Mouse (Mus musculus) neutrophil, adult 5-6 weeks (primary cell): ENCODE measurements around the gene Itga9. TPM values are rescaled to one million over a fixed set of nuclear protein-coding genes. Genes with fewer than 3 reads are reported as not detected.

ENCODE experiments used
- ATAC-seq: fragments of 151-379, 151-347 bp; 2 replicates; pipeline ENCODE4 v1.8.0; 2017; ENCODE audit warnings: mild to moderate bottlenecking, moderate TSS enrichment; ENCODE audit not compliant: insufficient number of reproducible peaks, poor library complexity, low FRiP score, severe bottlenecking; ENCODE audit errors: extremely low read depth
- total RNA-seq: library from RNA; stranded (forward); fragments of 200-1000 nt; gene quantifications from 2 replicates; pipeline ENCODE4 v1.2.3, GENCODE M21; 2017

Itga9 gene
- total RNA-seq, 1 experiment from 2014 or later, result 0.81 TPM

- ATAC-seq, result no peak
Observed at GRCm38 (mm10) chr9:118738311-118738710, 131.8 kb downstream of the Itga9 start.

- ATAC-seq, result no peak
Observed at GRCm38 (mm10) chr9:118739071-118739470, 132.6 kb downstream of the Itga9 start.

GRCm38 (mm10) chr9:118739659-118740058 lies 133.2 kb downstream of the Itga9 start:
- ATAC-seq, result no peak

- ATAC-seq, result no peak
Observed at GRCm38 (mm10) chr9:118741268-118741667, 134.8 kb downstream of the Itga9 start.

- no peak for ATAC-seq
Observed at GRCm38 (mm10) chr9:118749335-118749949, 143.0 kb downstream of the Itga9 start.

GRCm38 (mm10) chr9:118750828-118751227 lies 144.3 kb downstream of the Itga9 start:
- ATAC-seq, result no peak

- ATAC-seq, result no peak
Observed at GRCm38 (mm10) chr9:118752376-118752775, 145.9 kb downstream of the Itga9 start.

DNA sequence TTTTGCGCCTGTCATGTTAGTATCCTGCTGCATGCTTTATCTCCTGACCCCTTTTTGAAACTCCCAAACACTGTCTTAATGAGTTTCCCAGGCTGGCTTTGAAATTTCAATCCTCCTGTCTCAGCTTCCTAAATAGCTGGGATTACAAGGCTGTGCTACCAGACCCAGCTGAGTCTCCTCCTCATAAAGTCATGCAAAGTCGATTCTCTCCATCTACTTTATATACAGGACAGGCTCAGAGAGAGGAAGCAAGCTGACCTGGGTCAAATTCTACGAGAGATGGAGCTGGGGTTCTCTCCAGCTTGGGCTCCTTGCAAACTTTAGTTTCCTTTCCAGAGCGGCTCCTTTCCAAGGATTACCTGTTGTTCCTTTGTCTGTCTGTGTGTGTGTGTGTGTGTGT lies 153.0 kb downstream of the Itga9 start:
- no peak for ATAC-seq

DNA sequence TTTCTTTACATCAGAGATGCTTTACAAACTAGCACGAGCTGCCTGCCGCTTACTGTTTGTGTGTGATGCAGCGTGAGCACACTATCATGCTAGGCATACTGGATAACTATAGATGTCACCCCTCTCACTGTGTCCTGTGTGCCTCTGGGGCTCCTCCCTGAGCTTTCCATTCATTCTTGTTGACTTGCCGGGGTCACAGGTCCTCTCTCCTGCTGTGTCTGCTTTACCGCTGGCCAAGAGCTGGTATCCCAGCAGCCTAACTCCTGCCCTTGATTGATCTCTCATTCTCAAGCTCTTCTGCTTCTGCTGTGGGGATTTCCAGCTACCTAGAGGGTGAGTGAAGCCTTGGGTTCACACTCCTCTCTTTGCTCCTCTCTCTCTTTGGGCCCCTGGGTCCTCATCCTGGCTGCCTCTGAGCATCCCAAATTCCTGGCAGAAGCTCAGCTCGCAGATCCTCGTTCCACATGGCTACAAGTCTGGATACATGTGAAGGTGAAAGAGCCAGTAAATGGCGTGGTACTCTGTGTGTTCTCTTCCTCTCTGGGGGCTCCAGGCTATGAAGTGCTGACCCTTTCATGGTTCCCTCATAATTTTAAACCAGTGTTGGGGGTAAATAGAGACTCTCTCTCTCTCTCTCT lies 155.6 kb downstream of the Itga9 start:
- no peak for ATAC-seq

GRCm38 (mm10) chr9:118762759-118763158 lies 156.3 kb downstream of the Itga9 start:
- ATAC-seq, result no peak

DNA sequence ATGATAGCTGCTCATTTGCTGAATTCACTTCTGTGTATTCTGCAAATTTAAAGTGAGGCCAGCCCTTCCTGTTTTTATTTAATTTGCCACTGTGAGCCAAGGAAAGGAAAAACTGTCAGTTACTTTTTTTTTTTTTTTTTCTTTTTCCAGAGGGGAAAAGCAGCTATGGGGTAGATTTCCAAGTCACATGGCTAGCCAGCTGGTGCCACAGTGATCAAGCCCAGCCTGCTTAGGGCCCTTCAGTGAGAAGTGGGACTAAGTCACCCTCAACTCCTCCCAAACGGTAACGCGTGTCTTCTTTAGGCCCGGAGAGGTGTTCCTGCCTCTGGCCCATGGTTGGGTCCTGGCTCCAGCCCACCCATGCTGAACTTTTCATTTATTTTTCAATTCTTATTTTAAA lies 156.7 kb downstream of the Itga9 start:
- no peak for ATAC-seq

DNA sequence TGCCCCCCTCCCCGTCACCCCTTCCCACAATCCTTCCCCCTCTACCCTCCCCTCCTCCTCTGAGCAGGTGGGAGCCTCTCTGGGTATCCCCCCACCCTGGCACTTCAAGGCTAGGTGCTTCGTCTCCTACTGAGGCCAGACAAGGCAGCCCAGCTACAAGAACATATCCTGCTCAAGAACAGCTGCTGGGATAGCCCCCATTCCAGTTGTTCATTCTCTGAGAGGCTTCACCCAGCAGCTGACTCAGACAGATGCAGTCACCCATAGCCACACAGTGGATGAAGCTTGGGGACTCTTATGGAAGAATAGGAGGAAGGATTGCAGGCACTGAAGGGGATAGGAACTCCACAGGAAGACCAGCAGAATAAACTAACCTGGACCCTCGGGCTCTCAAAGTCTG lies 157.2 kb downstream of the Itga9 start:
- no peak for ATAC-seq

DNA sequence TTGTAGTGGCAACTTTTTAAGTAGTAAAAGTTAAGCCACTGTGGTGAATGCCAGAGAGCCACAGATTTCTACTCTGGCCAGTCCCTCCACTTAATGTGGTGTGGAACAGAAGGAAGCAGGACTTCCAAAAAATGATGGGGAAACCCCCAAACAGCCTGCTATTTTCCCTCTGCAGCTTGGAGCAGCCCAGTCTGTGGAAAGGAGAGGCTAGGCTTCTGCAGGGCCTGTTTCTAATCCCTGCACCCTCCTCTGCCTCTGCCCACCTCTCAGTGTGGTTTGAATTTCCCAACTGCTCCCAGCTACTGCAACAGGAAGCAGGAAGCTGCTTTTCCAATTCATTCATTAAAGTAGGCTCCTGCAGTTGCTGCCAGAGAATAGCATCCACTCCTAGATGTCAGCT lies 158.6 kb downstream of the Itga9 start:
- ATAC-seq, result no peak

- no peak for ATAC-seq
Observed at GRCm38 (mm10) chr9:118767008-118767407, 160.5 kb downstream of the Itga9 start.

DNA sequence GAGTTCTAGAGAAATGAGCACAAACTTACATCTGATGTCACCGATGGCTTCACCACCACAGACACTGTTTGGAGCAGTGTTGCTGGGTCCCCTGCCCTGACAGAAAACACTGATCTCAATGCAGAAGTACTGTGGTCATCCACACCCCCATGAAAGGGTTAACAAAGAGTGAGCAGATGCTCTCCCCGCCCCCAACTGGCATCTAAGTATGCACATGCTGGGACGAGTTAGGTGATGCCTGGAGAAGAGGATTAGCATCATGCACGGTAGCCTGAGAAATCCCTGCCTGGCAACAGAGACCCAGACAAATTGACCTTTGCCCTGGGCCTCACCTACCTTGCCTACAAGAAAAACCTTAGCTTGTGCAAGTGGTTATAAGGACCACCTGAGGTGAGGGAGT lies 162.1 kb downstream of the Itga9 start:
- ATAC-seq, result no peak

GRCm38 (mm10) chr9:118770366-118770765 lies 163.9 kb downstream of the Itga9 start:
- ATAC-seq, result no peak

- ATAC-seq, result no peak
Observed at GRCm38 (mm10) chr9:118774676-118775075, 168.2 kb downstream of the Itga9 start.

- ATAC-seq, result no peak
Observed at GRCm38 (mm10) chr9:118776880-118777438, 170.5 kb downstream of the Itga9 start.

- no peak for ATAC-seq
Observed at GRCm38 (mm10) chr9:118778596-118778995, 172.1 kb downstream of the Itga9 start.

DNA sequence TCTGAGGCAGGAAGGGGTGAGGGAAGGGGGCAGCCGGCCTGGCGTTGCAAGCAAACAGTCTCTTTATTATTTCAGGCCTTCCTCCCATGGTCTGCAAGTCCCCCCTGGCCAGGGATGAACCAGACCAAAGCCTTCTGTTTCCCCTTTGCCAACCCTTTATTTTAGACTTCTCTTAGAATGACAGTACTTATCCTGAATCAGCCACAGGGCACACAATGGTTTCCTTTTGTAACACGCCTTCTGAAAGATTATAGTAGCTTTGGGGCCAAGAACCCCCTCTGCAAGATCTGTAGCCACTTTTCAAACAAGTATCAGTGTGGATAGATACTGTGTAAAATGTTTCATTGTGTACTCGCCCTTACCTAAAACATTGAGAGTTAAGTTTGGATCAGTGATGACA lies 178.1 kb downstream of the Itga9 start:
- no peak for ATAC-seq

DNA sequence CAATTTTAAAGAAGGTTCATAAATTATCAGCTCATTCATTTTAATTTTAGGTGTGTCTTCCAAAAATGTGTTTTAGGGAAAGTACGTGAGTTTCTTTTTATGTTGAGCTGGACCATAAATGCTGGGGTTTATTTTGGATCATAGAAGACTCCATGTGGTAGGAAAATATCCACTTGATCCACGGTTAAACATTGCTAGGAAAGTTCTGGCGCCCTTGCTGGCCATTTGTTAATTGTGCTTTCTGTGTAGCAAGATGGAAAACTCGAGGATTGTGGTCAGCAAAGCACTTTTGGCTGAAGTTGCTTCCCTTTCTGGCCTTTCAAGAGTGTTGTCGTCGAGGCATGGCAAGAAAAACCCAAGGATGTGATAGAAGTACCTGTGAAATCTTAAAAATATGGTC lies 179.3 kb downstream of the Itga9 start:
- ATAC-seq, result no peak
